Mouse (Mus musculus): ENCODE results near the gene Gm37240. TPM values are rescaled to one million over a fixed set of nuclear protein-coding genes. Genes with fewer than 3 reads are reported as not detected.

The Gm37240 gene
- polyA plus RNA-seq, 1 experiment from 2014 or later, result 3.3 TPM

DNA sequence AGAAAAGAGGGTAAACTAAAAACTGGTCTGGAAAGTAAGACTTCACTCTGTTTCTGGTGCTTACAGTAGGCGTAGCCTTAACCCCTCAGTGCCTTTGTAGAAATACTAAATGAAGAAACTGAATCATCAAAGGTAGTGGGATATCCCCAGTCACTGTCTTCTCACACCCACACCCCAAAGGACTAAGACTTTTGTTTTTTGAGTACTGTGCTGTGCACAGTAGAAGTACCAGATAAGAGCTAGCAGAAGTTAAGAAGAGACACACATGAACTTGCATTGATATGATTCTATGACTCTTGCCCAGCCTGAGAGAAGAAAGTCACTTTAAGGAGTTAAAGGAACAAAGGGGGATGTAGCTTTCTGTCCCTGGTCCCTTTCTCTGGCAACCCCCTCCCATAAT, 1409.8 kb downstream of the Gm37240 start:
- ATAC-seq, result no peak
- H3K4me2 ChIP-seq (replicated peaks; ENCODE audit: low read depth), result no peak overlapping the region

DNA sequence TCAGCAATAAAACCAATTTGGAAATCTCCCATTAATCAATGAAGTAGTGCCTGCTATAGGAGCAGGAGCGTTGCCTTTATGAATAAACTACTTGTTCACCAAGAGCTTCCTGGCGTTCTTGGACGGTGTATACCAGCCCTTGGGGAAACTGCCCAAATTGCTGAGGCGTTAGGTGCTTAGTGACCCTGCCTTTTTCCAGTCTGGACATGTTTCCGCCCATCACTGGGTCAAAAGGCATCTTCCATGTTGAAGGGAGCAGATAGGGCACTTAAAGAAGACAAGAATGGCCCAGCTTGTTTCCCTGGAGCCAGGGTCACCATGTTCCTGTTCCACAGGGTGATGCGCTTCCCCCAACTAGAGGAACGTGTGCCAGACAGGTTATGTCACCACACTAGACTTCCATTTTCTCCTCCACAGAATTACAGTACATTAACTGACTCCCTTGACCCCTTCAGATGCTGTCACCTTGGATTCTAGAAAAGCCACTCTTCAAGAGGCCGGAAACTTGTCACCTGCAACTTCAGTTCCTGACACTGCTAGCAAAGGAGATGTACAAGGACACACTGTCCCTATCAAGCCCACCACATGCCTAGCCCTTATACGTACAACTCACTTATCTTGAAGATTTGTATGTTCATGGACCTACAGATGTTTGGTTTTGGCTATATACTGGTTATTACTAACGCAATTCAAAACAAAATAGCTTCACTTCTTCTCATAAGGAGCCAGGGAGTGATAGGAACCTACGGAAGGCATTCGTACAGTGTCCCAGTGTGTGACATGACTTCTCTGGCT, 1412.1 kb downstream of the Gm37240 start:
- no peak for TF ChIP-seq CTCF (IDR thresholded peaks at IDR 0.05; ENCODE audit: low read depth)
- Histone ChIP-seq H3K27ac (ENCODE audit: low read depth, low read length) (no peak overlapping the region), H3K4me1 (replicated peaks; ENCODE audit: control insufficient read depth, insufficient read depth, low read length) (peaks cover 14% of the 10 kb centered on the region; the same call in 1 of the 2 replicates), H3K4me3 (ENCODE audit: low read depth, low read length) (no peak overlapping the region), H3K27me3 (replicated peaks; ENCODE audit: control insufficient read depth, insufficient read depth, low read length) (peaks cover 4% of the 10 kb centered on the region; the same call in 1 of the 2 replicates), H3K36me3 (ENCODE audit: control insufficient read depth, insufficient read depth) (no peaks in the 10 kb centered on the region; the same call in 1 of the 2 replicates), H3K9ac (ENCODE audit: low read depth, low read length) (no peak overlapping the region), H3K4me2 (replicated peaks; ENCODE audit: low read depth) (no peak overlapping the region), H3K9me3 (ENCODE audit: control insufficient read depth) (no peaks in the 10 kb centered on the region)
- ATAC-seq, result no peak
- 92% methylated on average over 12 of the region's 12 CpGs for WGBS

More for the DNA sequence above, 1409.8 kb downstream of the Gm37240 start:
- Histone ChIP-seq H3K9me3 (ENCODE audit: control insufficient read depth) (no peaks in the 10 kb centered on the region), H3K27me3 (replicated peaks; ENCODE audit: control insufficient read depth, insufficient read depth, low read length) (peaks cover 4% of the 10 kb centered on the region; the same call in 1 of the 2 replicates), H3K9ac (ENCODE audit: low read depth, low read length) (no peak overlapping the region), H3K4me1 (replicated peaks; ENCODE audit: control insufficient read depth, insufficient read depth, low read length) (peaks cover 4% of the 10 kb centered on the region; the same call in 1 of the 2 replicates), H3K36me3 (ENCODE audit: control insufficient read depth, insufficient read depth) (no peaks in the 10 kb centered on the region; the same call in 1 of the 2 replicates), H3K4me3 (ENCODE audit: low read depth, low read length) (no peak overlapping the region), H3K27ac (ENCODE audit: low read depth, low read length) (no peak overlapping the region)
- WGBS, result 94% methylated on average over 1 of the region's 1 CpGs
- TF ChIP-seq CTCF (IDR thresholded peaks at IDR 0.05; ENCODE audit: low read depth), result no peak

DNA sequence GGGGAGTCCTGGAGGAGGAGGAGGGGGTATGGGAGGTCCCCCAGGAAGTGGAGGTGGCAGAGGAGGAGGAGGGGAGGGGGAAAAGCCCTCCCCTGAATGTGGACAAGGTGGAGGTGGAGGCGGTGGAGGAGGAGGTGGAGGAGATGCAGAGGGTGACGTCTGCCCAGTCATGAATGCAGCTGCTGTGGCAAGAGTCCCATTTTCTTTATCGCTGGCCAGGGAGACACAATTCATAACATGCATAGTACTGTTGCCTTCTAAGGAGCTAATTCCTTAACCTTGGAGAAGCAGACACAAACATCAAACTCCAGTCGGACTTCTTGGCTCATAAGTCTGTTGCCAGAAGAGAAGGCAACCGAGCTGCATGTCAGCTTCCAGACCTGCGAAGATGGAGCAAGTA, 1412.9 kb downstream of the Gm37240 start:
- no peak overlapping the region for H3K4me2 ChIP-seq (replicated peaks; ENCODE audit: low read depth)
- WGBS, result 81% methylated on average over 6 of the region's 6 CpGs

DNA sequence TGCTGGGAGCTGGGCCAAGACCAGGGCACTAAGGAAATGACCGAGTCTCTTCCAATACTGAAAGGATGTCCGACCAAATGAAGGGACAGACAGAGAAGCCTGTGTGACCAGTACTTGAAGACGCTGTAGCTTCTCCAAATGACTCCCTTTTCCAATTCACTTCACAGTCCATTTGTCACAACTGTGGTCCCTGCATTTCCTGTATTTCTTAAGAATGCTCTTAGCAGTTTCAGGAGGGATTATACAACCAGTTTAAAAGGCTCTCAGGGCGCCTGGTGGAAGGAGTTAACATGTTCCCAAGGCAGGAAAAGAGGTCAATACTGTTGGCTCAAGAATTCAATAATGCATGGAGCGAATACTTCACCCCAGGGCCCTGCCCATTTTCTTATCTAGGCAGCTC, 1414.4 kb downstream of the Gm37240 start:
- Histone ChIP-seq H3K36me3 (ENCODE audit: control insufficient read depth, insufficient read depth) (peaks cover 5% of the 10 kb centered on the region; the same call in 1 of the 2 replicates), H3K4me3 (ENCODE audit: low read depth, low read length) (no peak overlapping the region), H3K4me2 (replicated peaks; ENCODE audit: low read depth) (no peak overlapping the region), H3K27ac (ENCODE audit: low read depth, low read length) (no peak overlapping the region), H3K9ac (ENCODE audit: low read depth, low read length) (no peak overlapping the region), H3K27me3 (replicated peaks; ENCODE audit: control insufficient read depth, insufficient read depth, low read length) (0 out of 2 replicates have a peak, but pooled peaks cover under 1% of the 10 kb centered on the region), H3K4me1 (replicated peaks; ENCODE audit: control insufficient read depth, insufficient read depth, low read length) (peaks cover 13% of the 10 kb centered on the region; the same call in 1 of the 2 replicates), H3K9me3 (ENCODE audit: control insufficient read depth) (no peaks in the 10 kb centered on the region)
- TF ChIP-seq CTCF (IDR thresholded peaks at IDR 0.05; ENCODE audit: low read depth), result no peak
- ATAC-seq, result no peak
- WGBS, result 45% methylated on average over 5 of the region's 5 CpGs

More for the DNA sequence above, 1412.9 kb downstream of the Gm37240 start:
- H3K4me1 ChIP-seq (replicated peaks; ENCODE audit: control insufficient read depth, insufficient read depth, low read length), result peaks cover 14% of the 10 kb centered on the region; the same call in 1 of the 2 replicates
- ATAC-seq, result no peak
- H3K27me3 ChIP-seq (replicated peaks; ENCODE audit: control insufficient read depth, insufficient read depth, low read length), result peaks cover 4% of the 10 kb centered on the region; the same call in 1 of the 2 replicates
- no peak overlapping the region for H3K4me3 ChIP-seq (ENCODE audit: low read depth, low read length)
- no peak overlapping the region for H3K27ac ChIP-seq (ENCODE audit: low read depth, low read length)
- no peak overlapping the region for H3K9ac ChIP-seq (ENCODE audit: low read depth, low read length)
- TF ChIP-seq CTCF (IDR thresholded peaks at IDR 0.05; ENCODE audit: low read depth), result no peak
- no peaks in the 10 kb centered on the region; the same call in 1 of the 2 replicates for H3K36me3 ChIP-seq (ENCODE audit: control insufficient read depth, insufficient read depth)
- H3K9me3 ChIP-seq (ENCODE audit: control insufficient read depth), result no peaks in the 10 kb centered on the region

DNA sequence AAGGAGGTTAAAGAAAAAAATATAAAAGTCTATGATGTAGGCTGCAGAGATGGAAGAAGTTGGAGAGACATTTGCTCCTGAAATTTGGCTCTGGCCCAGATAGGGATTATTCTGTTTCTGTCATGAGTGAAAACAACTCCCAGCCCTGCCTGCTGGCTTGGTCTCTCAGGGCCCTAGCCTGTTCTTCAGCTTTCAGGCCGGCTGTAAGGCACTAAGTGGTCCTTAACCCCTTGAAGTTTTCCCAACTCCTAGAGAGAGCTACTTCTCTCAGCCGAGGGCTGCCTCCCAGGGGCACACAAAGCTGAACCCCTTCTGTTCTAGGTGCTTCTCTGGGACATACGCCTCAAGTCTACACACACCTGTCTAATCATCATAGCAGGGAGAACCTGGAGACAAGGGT, 1414.8 kb downstream of the Gm37240 start:
- ATAC-seq, result no peak

DNA sequence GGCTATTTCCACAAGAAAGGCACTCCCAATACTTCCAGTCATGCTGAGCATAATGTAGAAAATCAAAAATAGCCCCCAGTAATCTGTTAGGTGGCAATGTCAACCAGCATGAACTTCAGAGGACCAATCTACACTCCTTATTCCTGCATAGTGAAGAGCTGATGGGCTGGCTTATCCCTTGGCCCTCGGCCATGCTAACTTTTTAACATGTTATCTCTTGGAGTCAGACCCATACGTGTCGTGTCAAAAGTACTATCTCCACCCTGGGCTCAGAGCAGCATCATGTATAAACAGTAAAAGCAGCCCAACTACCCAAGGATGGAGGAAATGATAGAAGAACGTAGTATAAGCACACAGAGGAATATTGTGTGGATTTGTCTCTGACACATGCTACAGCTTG, 1416.2 kb downstream of the Gm37240 start:
- Histone ChIP-seq H3K27me3 (replicated peaks; ENCODE audit: control insufficient read depth, insufficient read depth, low read length) (no peaks in the 10 kb centered on the region), H3K36me3 (ENCODE audit: control insufficient read depth, insufficient read depth) (peaks cover 5% of the 10 kb centered on the region; the same call in 1 of the 2 replicates), H3K4me2 (replicated peaks; ENCODE audit: low read depth) (no peak overlapping the region), H3K4me1 (replicated peaks; ENCODE audit: control insufficient read depth, insufficient read depth, low read length) (peaks cover 13% of the 10 kb centered on the region; the same call in 1 of the 2 replicates), H3K4me3 (ENCODE audit: low read depth, low read length) (no peak overlapping the region), H3K9ac (ENCODE audit: low read depth, low read length) (no peak overlapping the region), H3K27ac (ENCODE audit: low read depth, low read length) (peak overlapping the region; percentile 15; the same call in 1 of the 2 replicates), H3K9me3 (ENCODE audit: control insufficient read depth) (no peaks in the 10 kb centered on the region)
- no peak for ATAC-seq
- WGBS, result 73% methylated on average over 4 of the region's 4 CpGs
- no peak for TF ChIP-seq CTCF (IDR thresholded peaks at IDR 0.05; ENCODE audit: low read depth)

More for the DNA sequence above, 1414.8 kb downstream of the Gm37240 start:
- Histone ChIP-seq H3K9me3 (ENCODE audit: control insufficient read depth) (no peaks in the 10 kb centered on the region), H3K4me2 (replicated peaks; ENCODE audit: low read depth) (no peak overlapping the region), H3K9ac (ENCODE audit: low read depth, low read length) (no peak overlapping the region), H3K27ac (ENCODE audit: low read depth, low read length) (no peak overlapping the region), H3K4me3 (ENCODE audit: low read depth, low read length) (no peak overlapping the region), H3K4me1 (replicated peaks; ENCODE audit: control insufficient read depth, insufficient read depth, low read length) (peaks cover 13% of the 10 kb centered on the region; the same call in 1 of the 2 replicates), H3K27me3 (replicated peaks; ENCODE audit: control insufficient read depth, insufficient read depth, low read length) (no peaks in the 10 kb centered on the region), H3K36me3 (ENCODE audit: control insufficient read depth, insufficient read depth) (peaks cover 5% of the 10 kb centered on the region; the same call in 1 of the 2 replicates)
- 44% methylated on average over 3 of the region's 3 CpGs for WGBS
- no peak for TF ChIP-seq CTCF (IDR thresholded peaks at IDR 0.05; ENCODE audit: low read depth)

Data from intestine, postnatal 0 days (tissue).